Mouse (Mus musculus) adrenal gland, postnatal 36 days (tissue): Measurements from ENCODE around the gene Gstp2. TPM values are rescaled to one million over a fixed set of nuclear protein-coding genes. Genes with fewer than 3 reads are reported as not detected.

Source experiments
- total RNA-seq, 2 experiments: library from RNA; stranded (reverse); gene quantifications; 2 replicates each; pipeline ENCODE4 v1.2.3; 2021

The Gstp2 gene
- total RNA-seq, 2 experiments from 2014 or later = 56.1 to 59.7 TPM

Other genes with a start within 250 kb of the Gstp2 start
- gene Chka, start 194.2 kb downstream of the Gstp2 start, total RNA-seq = 100 to 1,000 TPM; 112 to 133 TPM
- 10 to 100 TPM; 57.7 to 65.9 TPM for gene Tcirg1, start 138.9 kb downstream of the Gstp2 start, total RNA-seq
- 100 to 1,000 TPM; 331 to 356 TPM for gene Ndufs8, start 133.2 kb downstream of the Gstp2 start, total RNA-seq
- 100 to 1,000 TPM in 1 of 2 experiments, 10 to 100 TPM in 1; 30.1 to 194 TPM for gene Aldh3b1, start 116.2 kb downstream of the Gstp2 start, total RNA-seq
- 10 to 100 TPM; 49.1 to 62.5 TPM for gene Unc93b1, start 110.8 kb downstream of the Gstp2 start, total RNA-seq
- gene Aldh3b3, start 87.4 kb downstream of the Gstp2 start, total RNA-seq = 1 to 10 TPM in 1 of 2 experiments, under 1 TPM in 1; 0.20 to 1.1 TPM
- gene Aldh3b2, start 73.7 kb downstream of the Gstp2 start, total RNA-seq = 10 to 100 TPM in 1 of 2 experiments, 1 to 10 TPM in 1; 4.6 to 13.8 TPM
- gene Acy3, start 59.5 kb downstream of the Gstp2 start, total RNA-seq = 10 to 100 TPM; 18.2 to 20.1 TPM
- gene Tbx10, start 53.3 kb downstream of the Gstp2 start, total RNA-seq = not detected
- 10 to 100 TPM; 20.4 to 30.8 TPM for gene Nudt8, start 45.4 kb downstream of the Gstp2 start, total RNA-seq
- gene Gm49405, start 45.4 kb downstream of the Gstp2 start, total RNA-seq = under 1 TPM; 0.72 to 0.96 TPM
- 1 to 10 TPM; 1.1 to 1.9 TPM for gene Doc2g, start 42.7 kb downstream of the Gstp2 start, total RNA-seq
- 100 to 1,000 TPM; 355 to 381 TPM for gene Ndufv1, start 33.2 kb downstream of the Gstp2 start, total RNA-seq
- 100 to 1,000 TPM; 354 to 397 TPM for gene Gstp1, start 8.0 kb downstream of the Gstp2 start, total RNA-seq
- under 1 TPM; 0.63 to 0.99 TPM for gene Gstp3, start 13.5 kb upstream of the Gstp2 start, total RNA-seq
- not detected for gene Cabp2, start 35.6 kb upstream of the Gstp2 start, total RNA-seq
- gene Cdk2ap2, start 51.2 kb upstream of the Gstp2 start, total RNA-seq = 100 to 1,000 TPM; 109 to 132 TPM
- 100 to 1,000 TPM in 1 of 2 experiments, 10 to 100 TPM in 1; 59.7 to 158 TPM for gene Pitpnm1, start 54.0 kb upstream of the Gstp2 start, total RNA-seq
- gene Aip, start 79.8 kb upstream of the Gstp2 start, total RNA-seq = 100 to 1,000 TPM; 104 to 124 TPM
- gene Gpr152, start 93.8 kb upstream of the Gstp2 start, total RNA-seq = under 1 TPM in 1 of 2 experiments, not detected in 1; 0.10 TPM
- gene Cabp4, start 98.0 kb upstream of the Gstp2 start, total RNA-seq = under 1 TPM; 0.30 to 0.40 TPM
- gene Coro1b, start 102.6 kb upstream of the Gstp2 start, total RNA-seq = 100 to 1,000 TPM; 171 to 195 TPM
- gene Ptprcap, start 107.6 kb upstream of the Gstp2 start, total RNA-seq = 1 to 10 TPM; 1.4 to 3.1 TPM
- 10 to 100 TPM; 27.6 to 37.5 TPM for gene Rps6kb2, start 117.3 kb upstream of the Gstp2 start, total RNA-seq
- gene Carns1, start 129.5 kb upstream of the Gstp2 start, total RNA-seq = 1 to 10 TPM; 2.0 to 2.8 TPM
- gene Tbc1d10c, start 145.3 kb upstream of the Gstp2 start, total RNA-seq = 1 to 10 TPM in 1 of 2 experiments, under 1 TPM in 1; 0.70 to 1.0 TPM
- 100 to 1,000 TPM; 403 to 410 TPM for gene Ppp1ca, start 146.0 kb upstream of the Gstp2 start, total RNA-seq
- 1 to 10 TPM; 7.6 TPM for gene Rad9a, start 155.6 kb upstream of the Gstp2 start, total RNA-seq
- gene Clcf1, start 168.2 kb upstream of the Gstp2 start, total RNA-seq = 10 to 100 TPM in 1 of 2 experiments, 1 to 10 TPM in 1; 6.3 to 17.4 TPM
- not detected for gene AC109138.7, start 168.3 kb upstream of the Gstp2 start, total RNA-seq
- gene Pold4, start 185.9 kb upstream of the Gstp2 start, total RNA-seq = 10 to 100 TPM; 50.2 to 54.4 TPM
- 10 to 100 TPM; 28.1 to 30.1 TPM for gene Ssh3, start 223.2 kb upstream of the Gstp2 start, total RNA-seq
- gene Ankrd13d, start 237.1 kb upstream of the Gstp2 start, total RNA-seq = 1 to 10 TPM; 2.4 to 2.8 TPM